Mouse (Mus musculus): Measurements from ENCODE around the gene 5730596B20Rik.

The 5730596B20Rik gene

DNA sequence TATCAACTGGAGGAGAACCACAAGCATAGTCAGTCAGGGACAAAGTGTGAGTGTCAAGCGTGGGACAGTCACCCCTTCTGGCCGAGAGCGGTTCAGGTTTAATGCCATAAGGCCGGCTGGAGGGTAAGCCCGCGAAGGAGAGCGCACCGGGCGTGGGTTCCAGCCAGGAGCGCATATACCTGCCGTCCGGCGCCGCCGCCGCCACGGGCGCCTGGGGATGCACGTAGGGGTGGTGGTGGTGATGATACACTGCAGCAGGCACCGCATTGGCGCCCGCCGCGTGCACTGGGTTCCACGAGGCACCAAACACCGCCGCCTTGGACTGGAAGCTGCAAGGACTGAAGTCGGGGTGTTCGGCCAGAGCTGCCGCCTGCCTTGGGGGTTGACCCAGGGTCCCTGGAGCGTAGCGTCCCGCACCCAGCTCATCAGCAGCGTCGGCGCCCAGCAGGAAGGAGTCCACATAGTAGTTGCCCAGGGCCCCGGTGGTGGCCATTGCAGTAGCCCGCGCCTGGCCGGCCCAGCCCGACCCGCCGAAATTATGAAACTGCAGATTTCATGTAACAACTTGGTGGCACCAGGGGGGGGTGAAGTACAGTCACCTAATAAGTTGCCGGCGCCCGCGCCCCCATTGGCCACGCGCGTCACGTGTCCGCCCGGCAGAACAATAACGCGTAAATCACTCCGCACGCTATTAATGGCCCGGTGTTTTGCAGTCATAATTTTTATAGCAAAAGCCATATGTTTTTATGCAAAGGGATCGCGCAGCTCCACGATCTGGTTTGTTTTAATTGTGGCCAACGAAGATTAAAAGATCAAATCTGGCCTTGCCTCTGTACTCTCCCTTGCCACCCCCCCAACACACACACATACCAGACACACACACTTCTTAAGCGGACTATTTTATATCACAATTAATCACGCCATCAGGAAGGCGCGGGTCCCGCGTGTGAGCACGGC is 48.6 kb downstream of the 5730596B20Rik start:
- no peak for DNase-seq (ENCODE audit: low read depth, low spot score)

DNA sequence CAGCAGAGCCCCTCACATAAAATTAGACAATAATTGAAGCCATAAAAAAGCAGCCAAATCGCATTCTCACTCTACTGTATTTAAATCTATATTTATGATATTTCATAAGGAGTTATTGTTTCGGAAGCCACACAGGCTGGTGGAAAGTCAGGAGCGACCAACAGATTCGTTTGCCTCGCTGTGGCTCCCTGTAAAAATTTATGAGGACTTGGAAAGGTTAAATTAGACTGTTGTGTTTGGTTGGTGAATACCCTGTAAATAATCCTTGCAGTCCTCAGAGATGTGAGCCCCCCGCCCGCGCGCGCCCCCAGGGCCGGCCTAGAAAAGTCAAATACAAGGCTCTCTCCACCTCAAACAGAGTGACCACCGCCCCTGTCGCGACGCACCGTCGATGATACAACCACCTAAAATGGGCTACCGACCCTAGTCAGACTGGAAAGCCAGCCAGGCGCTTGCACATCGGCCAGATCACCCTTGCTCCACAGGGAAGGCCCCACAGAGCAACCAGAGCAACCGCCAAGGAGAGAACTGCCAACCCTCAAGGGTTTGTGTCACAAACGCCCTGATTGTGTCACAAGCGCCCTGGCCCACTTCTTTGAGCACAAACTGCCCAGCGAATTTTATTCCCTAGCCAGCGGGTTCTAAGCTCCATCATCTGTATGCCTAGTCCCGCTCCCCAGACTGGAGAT is 49.4 kb downstream of the 5730596B20Rik start:
- DNase-seq (ENCODE audit: low read depth, low spot score), result no peak

DNA sequence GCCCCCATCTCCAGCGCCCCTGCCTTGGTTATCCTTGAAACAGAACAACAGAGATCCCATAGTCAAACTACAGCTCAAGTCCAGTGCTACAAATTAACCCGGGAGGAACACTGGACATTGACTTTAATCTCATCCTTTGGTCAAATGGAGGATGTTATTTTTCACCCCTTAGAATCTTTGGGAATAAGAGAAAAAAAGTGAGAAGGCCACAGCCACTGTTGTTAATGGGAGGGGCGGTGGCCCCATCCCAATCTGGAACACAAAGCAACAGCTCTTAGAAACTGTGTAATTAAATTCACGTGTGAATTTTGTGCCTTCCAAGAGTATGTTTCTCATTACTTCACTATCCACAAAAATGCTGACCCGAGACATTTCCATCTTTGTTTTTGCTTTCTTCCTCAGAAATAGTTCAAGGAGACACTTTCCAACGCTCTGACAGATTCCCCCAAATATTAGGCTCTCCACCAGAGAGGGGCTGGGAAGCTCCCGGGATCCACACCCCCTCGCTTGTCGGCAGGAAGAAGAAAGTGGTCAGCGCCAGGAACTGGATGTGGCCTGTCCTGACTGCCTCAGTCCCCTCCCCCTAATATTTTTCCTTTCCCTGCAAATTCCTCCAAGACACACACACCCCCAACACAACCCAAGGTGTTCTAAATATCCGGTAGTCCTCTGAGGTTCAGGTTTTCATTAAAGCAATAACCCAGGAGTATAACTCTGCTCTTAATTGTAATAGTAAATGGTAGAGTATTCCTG is 50.3 kb downstream of the 5730596B20Rik start:
- no peak for DNase-seq (ENCODE audit: low read depth, low spot score)

DNA sequence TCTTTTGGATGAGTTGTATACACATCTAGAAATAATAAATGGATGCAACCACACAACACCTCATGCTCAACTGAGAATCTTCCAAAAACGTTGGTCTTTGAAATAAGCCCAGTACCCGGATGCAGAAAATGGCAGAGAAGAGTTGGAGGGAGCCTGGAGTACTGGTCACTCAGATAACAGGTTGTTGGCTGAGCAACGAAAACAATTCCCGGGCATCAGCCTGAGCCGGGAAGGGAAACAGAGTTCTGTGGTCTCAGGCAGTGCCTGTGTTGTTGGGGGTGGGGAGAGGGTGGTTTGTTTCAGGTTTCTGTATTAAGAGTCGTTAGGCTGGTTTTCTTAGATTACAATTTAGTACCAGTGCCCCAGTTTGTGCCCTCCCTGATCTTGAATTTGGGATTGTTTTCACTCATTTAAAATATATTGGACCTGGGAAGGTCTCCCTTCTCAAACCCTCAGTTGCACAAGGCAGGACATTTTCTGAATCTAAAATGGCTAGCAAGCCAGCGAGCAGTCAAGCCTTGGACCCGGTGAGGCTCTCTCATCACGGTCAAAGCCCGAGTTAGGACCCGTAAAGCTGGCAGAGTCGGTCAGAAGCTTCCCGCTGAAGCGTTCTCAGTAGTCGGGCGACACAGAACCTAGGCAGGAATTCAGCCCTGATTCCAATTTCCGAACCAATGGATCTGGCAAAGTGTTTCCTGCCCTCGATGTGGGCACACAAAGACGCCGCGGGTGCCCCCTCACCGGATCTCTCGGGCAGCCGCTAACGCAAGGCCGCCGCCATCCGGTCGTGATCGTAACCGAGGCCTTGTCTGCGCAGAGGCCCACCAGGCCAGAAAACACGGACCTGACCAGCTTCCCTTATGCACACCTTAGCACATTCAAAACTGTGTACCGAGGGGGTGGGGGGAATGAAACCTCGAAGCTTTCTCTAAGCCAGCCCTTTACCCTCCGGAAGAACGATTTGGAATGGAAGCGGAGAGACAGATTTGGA is 51.5 kb downstream of the 5730596B20Rik start:
- no peak for DNase-seq (ENCODE audit: low read depth, low spot score)

DNA sequence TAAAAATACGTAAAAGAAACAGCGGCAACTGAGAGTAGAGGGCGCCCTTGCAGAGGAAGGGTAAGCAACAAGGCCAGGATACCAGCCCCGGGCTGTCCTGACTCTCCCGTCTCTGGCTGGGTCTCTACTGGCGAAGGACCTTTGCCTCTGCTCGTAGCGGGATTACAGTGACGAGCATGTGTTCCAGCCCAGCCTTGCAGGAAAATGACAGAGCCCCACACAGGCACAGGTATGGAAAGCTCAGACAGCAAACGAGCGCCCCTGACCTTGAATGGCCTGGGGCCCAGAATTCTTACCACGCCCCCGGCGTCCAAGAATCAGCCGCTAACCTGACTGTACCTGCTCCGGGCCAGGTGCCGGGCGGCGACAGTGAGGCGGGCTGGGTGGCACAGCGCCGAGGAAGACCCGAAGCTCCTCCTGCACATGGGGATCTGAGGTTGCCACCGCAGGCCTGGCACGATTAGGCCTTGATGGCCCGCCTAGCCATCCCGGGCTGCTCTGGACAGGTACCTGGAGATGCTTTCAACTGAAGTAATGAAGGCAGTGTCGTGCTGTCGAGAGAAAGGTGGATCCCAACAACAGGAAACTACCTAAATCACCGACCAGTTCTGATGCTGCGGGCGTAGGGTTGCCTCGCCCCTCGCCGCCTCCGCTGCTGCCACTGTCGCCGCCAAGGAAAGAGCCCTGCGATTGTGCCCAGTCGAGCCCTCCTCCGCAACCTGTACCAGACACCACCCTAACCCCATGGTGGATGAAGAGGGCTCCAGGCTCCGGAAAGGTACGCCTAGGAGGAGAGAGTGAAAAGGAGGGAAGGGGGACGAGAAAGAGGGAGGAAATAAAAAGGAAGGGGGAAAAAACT is 52.5 kb downstream of the 5730596B20Rik start:
- no peak for DNase-seq (ENCODE audit: low read depth, low spot score)
